Mouse (Mus musculus): ENCODE results near the gene Erg28.

DNA sequence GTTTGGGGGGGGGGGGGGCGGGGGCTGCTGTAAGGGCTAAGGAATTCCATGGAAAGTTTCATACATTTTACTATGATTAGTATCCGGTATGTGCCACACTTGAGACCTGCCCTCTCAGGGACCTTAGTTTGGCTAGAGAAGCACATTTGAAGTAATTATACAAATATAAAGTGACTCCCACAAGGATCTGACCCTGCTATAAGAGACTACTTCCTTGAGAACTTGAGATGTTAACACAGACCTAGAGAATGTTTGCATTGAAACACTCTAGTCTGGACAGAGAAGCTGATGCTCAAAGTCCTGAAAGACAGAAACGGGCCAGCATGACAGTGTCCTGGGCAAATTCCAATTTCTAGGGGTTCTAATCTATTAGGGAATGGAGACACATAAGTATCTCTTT lies 45.4 kb downstream of the Erg28 start:
- TF ChIP-seq POLR2A (IDR thresholded peaks at IDR 0.05; ENCODE audit: control insufficient read depth in 1 of 2, insufficient read depth in 1 of 2, low read depth in 1 of 2, low read length in 2 of 2, poor library complexity in 1 of 2): no peak
- TF ChIP-seq ZKSCAN1 (IDR thresholded peaks at IDR 0.05; ENCODE audit: low read depth, low read length): no peak
- no peak for TF ChIP-seq MYB (IDR thresholded peaks at IDR 0.05; ENCODE audit: low read depth, low read length)
- no peak for TF ChIP-seq CTCF (IDR thresholded peaks at IDR 0.05 in 2 of 3, conservative IDR thresholded peaks at IDR 0.05 in 1 of 3; ENCODE audit: control insufficient read depth in 1 of 3, insufficient read depth in 1 of 3, low read depth in 2 of 3, low read length in 3 of 3, poor library complexity in 1 of 3, severe bottlenecking in 1 of 3)
- TF ChIP-seq ZNF384 (IDR thresholded peaks at IDR 0.05; ENCODE audit: low read depth, low read length): no peak
- TF ChIP-seq ZC3H11A (IDR thresholded peaks at IDR 0.05; ENCODE audit: low read depth, low read length): no peak
- TF ChIP-seq HCFC1 (IDR thresholded peaks at IDR 0.05; ENCODE audit: low read depth, low read length): no peak
- no peak for TF ChIP-seq MAX (IDR thresholded peaks at IDR 0.05; ENCODE audit: low read length)

All from MEL (cell line).